Mouse (Mus musculus) ES-E14 (cell line): ENCODE data around the gene Pcsk7. TPM values are rescaled to one million over a fixed set of nuclear protein-coding genes. Genes with fewer than 3 reads are reported as not detected.

ENCODE experiments used
- DNase-seq: peaks from one replicate; pipeline ENCODE4 v3.0.0-alpha.2; 2013; ENCODE audit warnings: low read depth, low spot score
- H3K27ac ChIP-seq: 2 replicates; pipeline ENCODE4 v1.5.1; 2012; ENCODE audit warnings: low read depth, mild to moderate bottlenecking, low read length, moderate library complexity, mixed read lengths; ENCODE audit not compliant: poor library complexity, insufficient read depth, severe bottlenecking
- H3K36me3 ChIP-seq: 2 replicates; pipeline ENCODE4 v1.6.1; 2012; ENCODE audit warnings: mild to moderate bottlenecking, low read length, moderate library complexity, mixed read lengths; ENCODE audit not compliant: control insufficient read depth, poor library complexity, insufficient read depth, severe bottlenecking
- H3K4me1 ChIP-seq, 2 experiments: fragments of 150-350 bp in 1 of 2; sonication (generic) in 1 of 2; 2 replicates each; pipeline ENCODE4 v1.6.1; 2012; ENCODE audit warnings: low read length in 2 of 2, mild to moderate bottlenecking in 1 of 2, mixed read lengths in 1 of 2; ENCODE audit not compliant: control insufficient read depth in 2 of 2, insufficient read depth in 2 of 2, poor library complexity in 1 of 2
- H3K4me3 ChIP-seq, 2 experiments: fragments of 150-350 bp in 1 of 2; sonication (generic) in 1 of 2; 2 replicates each; pipeline ENCODE4 v1.5.1; 2012; ENCODE audit warnings: low read length in 2 of 2, low read depth in 1 of 2, mild to moderate bottlenecking in 1 of 2, mixed read lengths in 1 of 2; ENCODE audit not compliant: insufficient read depth in 1 of 2, poor library complexity in 1 of 2, severe bottlenecking in 1 of 2
- H3K9ac ChIP-seq: 2 replicates; pipeline ENCODE4 v1.6.1; 2012; ENCODE audit warnings: low read depth, mild to moderate bottlenecking, low read length, mixed read lengths; ENCODE audit not compliant: poor library complexity, insufficient read depth, severe bottlenecking
- H3K9me3 ChIP-seq: fragments of 150-350 bp; sonication (generic); 2 replicates; pipeline ENCODE4 v1.6.1; 2012; ENCODE audit warnings: low read depth, mild to moderate bottlenecking, low read length; ENCODE audit not compliant: control insufficient read depth, insufficient read depth
- CHD2 ChIP-seq: IDR thresholded peaks from 2 replicates; pipeline ENCODE4 v1.6.1; 2014; ENCODE audit warnings: mild to moderate bottlenecking, low read depth, low read length, inconsistent platforms
- HCFC1 ChIP-seq: IDR thresholded peaks from 2 replicates; pipeline ENCODE4 v1.6.1; 2012; ENCODE audit warnings: low read length, inconsistent platforms, borderline replicate concordance; ENCODE audit not compliant: insufficient read depth
- MAFK ChIP-seq: IDR thresholded peaks from 2 replicates; pipeline ENCODE4 v1.6.1; 2014; ENCODE audit warnings: mild to moderate bottlenecking, low read depth, low read length, inconsistent platforms; ENCODE audit not compliant: insufficient read depth
- ZC3H11A ChIP-seq: IDR thresholded peaks from 2 replicates; pipeline ENCODE4 v1.6.1; 2012; ENCODE audit warnings: low read depth, mild to moderate bottlenecking, inconsistent platforms, low read length, borderline replicate concordance
- ZNF384 ChIP-seq: IDR thresholded peaks from 2 replicates; pipeline ENCODE4 v1.6.1; 2012; ENCODE audit warnings: low read depth, low read length, inconsistent platforms
- in situ Hi-C, 2 experiments: fragments of 600-800 bp; cut with MboI; formaldehyde crosslinking; loops; one replicate each; pipeline ENCODE4 v1.15.1; 2025; ENCODE audit warnings: low sequenced_read_pairs in 2 of 2, inconsistent platforms in 1 of 2; ENCODE audit not compliant: unreplicated experiment in 2 of 2
- total RNA-seq: library from RNA; depleted of rRNA; stranded (reverse); fragments of 300-350 nt; gene quantifications from 2 replicates; pipeline ENCODE4 v1.2.3, GENCODE M21; 2012

Pcsk7 gene
- total RNA-seq, 1 experiment: 21.3 TPM

- TF ChIP-seq HCFC1 (no peak), CHD2 (no peak), ZC3H11A (no peak), MAFK (no peak), ZNF384 (no peak)
- Histone ChIP-seq H3K4me3 (no peak overlapping the region), H3K9me3 (no peaks in the 10 kb centered on the region), H3K36me3 (peaks cover 43% of the 10 kb centered on the region), H3K4me1 (peaks cover 0 to 18% of the 10 kb centered on the region in 2 experiments; a peak in 3 of 4 replicates), H3K9ac (no peak overlapping the region), H3K27ac (no peak overlapping the region)
- in situ Hi-C loops: no loop called here
- no peak for DNase-seq
Measured at GRCm38 (mm10) chr9:45943628-45944505, 37.6 kb downstream of the Pcsk7 start.

- no peak for TF ChIP-seq ZNF384
- no peak for TF ChIP-seq ZC3H11A
- TF ChIP-seq HCFC1: no peak
- no peak for TF ChIP-seq CHD2
- no peak for TF ChIP-seq MAFK
- Histone ChIP-seq H3K27ac (no peak overlapping the region), H3K9ac (no peak overlapping the region), H3K4me1 (peaks cover 0 to 18% of the 10 kb centered on the region in 2 experiments; a peak in 3 of 4 replicates), H3K9me3 (no peaks in the 10 kb centered on the region), H3K36me3 (peaks cover 48% of the 10 kb centered on the region), H3K4me3 (no peak overlapping the region)
- in situ Hi-C loops: no loop called here
- DNase-seq: no peak
Measured at GRCm38 (mm10) chr9:45944506-45945400, 38.5 kb downstream of the Pcsk7 start.

GRCm38 (mm10) chr9:45945721-45946120 lies 39.4 kb downstream of the Pcsk7 start:
- peaks cover 0 to 18% of the 10 kb centered on the region in 2 experiments; a peak in 3 of 4 replicates for H3K4me1 ChIP-seq
- H3K4me3 ChIP-seq: no peak overlapping the region
- H3K36me3 ChIP-seq: peaks cover 56% of the 10 kb centered on the region
- no peak for DNase-seq
- TF ChIP-seq CHD2 (no peak), ZNF384 (no peak), ZC3H11A (no peak), HCFC1 (no peak), MAFK (no peak)
- in situ Hi-C loops: no loop called here
- no peak overlapping the region for H3K9ac ChIP-seq
- H3K27ac ChIP-seq: no peak overlapping the region
- no peaks in the 10 kb centered on the region for H3K9me3 ChIP-seq

- H3K9me3 ChIP-seq: no peaks in the 10 kb centered on the region
- no peak overlapping the region for H3K27ac ChIP-seq
- TF ChIP-seq CHD2 (no peak), ZNF384 (no peak), HCFC1 (no peak), MAFK (no peak), ZC3H11A (no peak)
- in situ Hi-C loops: no loop called here
- DNase-seq: no peak
- peaks cover 57% of the 10 kb centered on the region for H3K36me3 ChIP-seq
- H3K9ac ChIP-seq: no peak overlapping the region
- H3K4me1 ChIP-seq: peaks cover 0 to 18% of the 10 kb centered on the region in 2 experiments; a peak in 3 of 4 replicates
- H3K4me3 ChIP-seq: no peak overlapping the region
Measured at GRCm38 (mm10) chr9:45946182-45946871, 40.0 kb downstream of the Pcsk7 start.
